Mouse (Mus musculus) megakaryocyte-erythroid progenitor cell, adult 5-6 weeks (primary cell): ENCODE results near the gene Man2b1. TPM values are rescaled to one million over a fixed set of nuclear protein-coding genes. Genes with fewer than 3 reads are reported as not detected.

Experiments
- ATAC-seq: replicated peaks from 2 replicates; pipeline ENCODE4 v1.8.0; 2016; ENCODE audit warnings: mild to moderate bottlenecking, inconsistent platforms; ENCODE audit not compliant: severe bottlenecking, poor library complexity, low FRiP score, low TSS enrichment
- total RNA-seq, 2 experiments: library from RNA; stranded (forward) in 1 of 2; stranded (reverse) in 1 of 2; fragments of 200-1000, 215-1000 nt in 1 of 2; fragments of >200 nt in 1 of 2; fragmentation: Nextera tagmentation in 1 of 2; gene quantifications; 2 replicates each; pipeline ENCODE4 v1.2.3; 2014 to 2017

Gene Man2b1
- 30.8 and 30.9 TPM in 2 replicates for total RNA-seq (2014; fragmentation: Nextera tagmentation)
- total RNA-seq (2017), result 9.8 and 13.8 TPM in 2 replicates

- peak; percentile 81 for ATAC-seq
Observed at GRCm38 (mm10) chr8:85083108-85083813, at the start of gene Man2b1. TSS of gene Man2b1 (plus strand) at chr8:85083270.

GRCm38 (mm10) chr8:85033867-85034266, 49.2 kb upstream of the Man2b1 start:
- ATAC-seq, result no peak

- no peak for ATAC-seq
Observed at GRCm38 (mm10) chr8:85034764-85035163, 48.3 kb upstream of the Man2b1 start.

GRCm38 (mm10) chr8:85035165-85035727, 47.8 kb upstream of the Man2b1 start:
- no peak for ATAC-seq

GRCm38 (mm10) chr8:85035728-85036310, 47.3 kb upstream of the Man2b1 start:
- no peak for ATAC-seq

GRCm38 (mm10) chr8:85036381-85036717, 46.7 kb upstream of the Man2b1 start:
- 0 out of 2 replicates have a peak, but pooled peaks have one; percentile 2 for ATAC-seq

- peak; percentile 85 for ATAC-seq
Observed at GRCm38 (mm10) chr8:85036718-85037365, 46.2 kb upstream of the Man2b1 start, which contains the start of gene Tnpo2. TSS of gene Tnpo2 (plus strand) at chr8:85036915.

- ATAC-seq, result peak; percentile 21; the same call in 1 of the 2 replicates
Observed at GRCm38 (mm10) chr8:85037366-85037680, 45.7 kb upstream of the Man2b1 start.

- peak; percentile 11 for ATAC-seq
Observed at GRCm38 (mm10) chr8:85037681-85038531, 45.2 kb upstream of the Man2b1 start.

GRCm38 (mm10) chr8:85043619-85044018, 39.5 kb upstream of the Man2b1 start:
- ATAC-seq, result no peak

- ATAC-seq, result no peak
Observed at GRCm38 (mm10) chr8:85057367-85057766, 25.7 kb upstream of the Man2b1 start.

- peak; percentile 83 for ATAC-seq
Observed at GRCm38 (mm10) chr8:85059879-85060616, 23.0 kb upstream of the Man2b1 start, which contains the start of gene Fbxw9. TSS of gene Fbxw9 (plus strand) at chr8:85060055.

- no peak for ATAC-seq
Observed at GRCm38 (mm10) chr8:85062603-85063002, 20.5 kb upstream of the Man2b1 start.

- ATAC-seq, result no peak
Observed at GRCm38 (mm10) chr8:85065213-85065612, 17.9 kb upstream of the Man2b1 start.

- no peak for ATAC-seq
Observed at GRCm38 (mm10) chr8:85067155-85067554, 15.9 kb upstream of the Man2b1 start.

- no peak for ATAC-seq
Observed at GRCm38 (mm10) chr8:85067982-85068381, 15.1 kb upstream of the Man2b1 start, which contains the start of gene Gm5741. TSS of gene Gm5741 (minus strand) at chr8:85067982.

GRCm38 (mm10) chr8:85071041-85071440, 12.0 kb upstream of the Man2b1 start:
- no peak for ATAC-seq

GRCm38 (mm10) chr8:85071514-85072281, 11.4 kb upstream of the Man2b1 start, which contains the start of gene Dhps:
TSS of gene Dhps (plus strand) at chr8:85071757.
- ATAC-seq, result peak; percentile 69
